Mouse (Mus musculus) layer of hippocampus, adult 8-10 months (tissue): Measurements from ENCODE around the gene Fgfr3. TPM values are rescaled to one million over a fixed set of nuclear protein-coding genes. Genes with fewer than 3 reads are reported as not detected.

Source experiments
- DNase-seq, 2 experiments: peaks; one replicate each; pipeline ENCODE4 v3.0.0; 2022; ENCODE audit warnings: low spot score in 2 of 2
- total RNA-seq, 4 experiments: library from RNA; stranded (reverse); gene quantifications; 2 replicates each; pipeline ENCODE4 v1.2.4; 2022

The Fgfr3 gene
- total RNA-seq, 4 experiments from 2014 or later = 116 to 143 (median 125) TPM

DNA sequence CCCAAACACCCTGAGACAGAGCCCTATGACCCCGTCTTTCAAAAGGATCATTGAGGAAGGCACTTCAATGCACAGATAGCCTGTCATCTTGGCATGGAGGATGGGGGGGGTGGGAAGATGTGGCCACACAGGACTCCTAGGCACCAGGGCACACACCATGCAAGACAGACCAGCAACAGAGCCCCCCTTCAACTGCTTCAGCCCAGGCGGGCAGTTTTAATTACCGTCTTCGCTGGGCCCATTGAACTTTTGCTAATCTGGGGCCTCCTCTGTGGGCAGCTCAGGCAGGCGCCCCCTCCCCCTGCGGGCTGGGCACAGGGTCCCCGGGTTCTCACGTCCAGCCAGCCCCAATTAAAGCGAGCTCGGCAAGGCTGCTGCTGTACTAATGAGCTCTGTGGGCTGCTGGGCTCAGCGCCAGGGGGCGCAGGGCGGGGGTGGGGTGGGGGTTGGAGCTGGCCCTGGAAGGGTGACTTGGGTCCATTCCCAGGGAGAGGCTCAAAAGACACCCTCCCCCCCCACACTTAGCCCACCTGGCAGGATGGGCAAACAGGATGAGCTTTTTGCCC is 23.4 kb upstream of the Fgfr3 start:
- DNase-seq = peak; percentile 59 to 68

DNA sequence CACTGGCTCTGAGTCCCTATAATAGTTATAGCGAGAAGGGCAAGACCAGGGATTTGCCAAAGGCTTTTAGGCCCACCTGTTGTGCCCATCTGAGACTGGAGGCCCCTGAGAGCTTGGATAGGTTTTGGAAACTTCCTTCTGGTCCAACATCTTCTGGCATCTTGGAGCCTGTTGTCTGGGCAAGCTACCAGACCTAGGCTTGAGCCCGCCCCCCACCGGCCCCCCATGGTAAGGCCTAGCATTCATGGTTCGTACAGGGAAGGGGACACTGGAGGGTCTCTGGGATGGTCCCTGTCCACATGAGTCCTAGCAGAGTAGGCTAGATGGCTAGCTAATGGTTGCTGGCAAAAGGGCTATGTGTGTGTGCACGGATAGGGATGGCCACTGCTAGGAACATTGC is 22.8 kb upstream of the Fgfr3 start:
- no peak for DNase-seq

DNA sequence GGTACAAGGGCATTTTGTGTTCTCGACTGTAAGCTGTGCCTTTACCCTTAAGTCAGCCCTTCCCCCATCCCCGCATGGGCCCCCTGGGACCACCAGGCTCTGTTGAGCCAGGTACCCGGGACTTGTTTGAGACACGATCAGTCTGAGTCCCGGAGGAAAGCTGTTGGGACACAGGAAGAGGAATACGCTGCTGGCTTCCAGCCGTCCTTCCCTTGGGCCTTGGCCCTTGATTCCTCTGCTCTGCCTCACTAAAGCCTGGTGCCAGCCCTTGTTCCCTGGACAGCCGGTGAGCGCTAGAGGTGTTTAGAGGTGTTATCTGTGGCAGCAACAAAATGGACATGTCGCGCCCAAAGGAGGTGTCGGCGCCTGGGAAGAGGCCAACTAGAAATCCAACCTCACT is 21.5 kb upstream of the Fgfr3 start:
- no peak for DNase-seq

DNA sequence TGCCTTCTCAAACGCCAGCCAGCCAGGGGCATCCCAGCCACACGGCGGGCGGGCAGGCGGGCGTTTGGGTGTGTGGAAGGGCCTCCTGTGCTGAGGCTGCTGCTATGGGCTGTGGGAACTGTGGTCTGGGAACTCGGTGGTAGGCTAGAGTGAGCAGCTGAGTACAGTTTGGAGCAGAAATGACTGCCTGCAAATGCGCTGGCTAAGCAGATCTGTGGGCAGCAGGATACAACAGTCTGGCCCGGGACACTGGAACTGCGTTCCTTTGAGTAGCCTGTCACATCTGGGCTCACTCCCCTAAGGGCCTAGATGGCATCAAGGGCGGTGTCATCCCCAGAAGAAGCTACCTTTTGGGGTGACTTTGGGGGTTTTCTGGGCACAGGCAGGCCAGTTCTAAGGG is 19.6 kb upstream of the Fgfr3 start:
- DNase-seq = no peak

DNA sequence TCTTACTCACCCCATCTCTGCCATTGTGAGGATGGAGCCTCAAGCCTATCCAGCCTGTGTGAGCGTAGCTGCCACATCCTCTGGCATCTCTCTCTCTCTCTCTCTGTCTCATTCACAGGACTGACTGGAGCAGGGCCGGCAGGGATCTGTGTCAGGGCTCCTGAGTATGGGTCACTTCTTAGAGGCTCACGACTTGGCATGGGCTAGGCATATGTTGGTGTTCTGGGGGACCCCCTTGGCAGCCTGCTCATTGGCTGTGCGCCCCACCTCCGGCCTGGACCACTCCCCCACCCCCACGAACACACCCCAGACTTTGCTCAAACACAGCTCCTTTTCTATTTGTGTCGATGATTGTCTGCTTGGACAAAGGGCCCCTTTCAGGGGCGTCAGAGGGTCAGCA is 17.5 kb upstream of the Fgfr3 start:
- DNase-seq = no peak

DNA sequence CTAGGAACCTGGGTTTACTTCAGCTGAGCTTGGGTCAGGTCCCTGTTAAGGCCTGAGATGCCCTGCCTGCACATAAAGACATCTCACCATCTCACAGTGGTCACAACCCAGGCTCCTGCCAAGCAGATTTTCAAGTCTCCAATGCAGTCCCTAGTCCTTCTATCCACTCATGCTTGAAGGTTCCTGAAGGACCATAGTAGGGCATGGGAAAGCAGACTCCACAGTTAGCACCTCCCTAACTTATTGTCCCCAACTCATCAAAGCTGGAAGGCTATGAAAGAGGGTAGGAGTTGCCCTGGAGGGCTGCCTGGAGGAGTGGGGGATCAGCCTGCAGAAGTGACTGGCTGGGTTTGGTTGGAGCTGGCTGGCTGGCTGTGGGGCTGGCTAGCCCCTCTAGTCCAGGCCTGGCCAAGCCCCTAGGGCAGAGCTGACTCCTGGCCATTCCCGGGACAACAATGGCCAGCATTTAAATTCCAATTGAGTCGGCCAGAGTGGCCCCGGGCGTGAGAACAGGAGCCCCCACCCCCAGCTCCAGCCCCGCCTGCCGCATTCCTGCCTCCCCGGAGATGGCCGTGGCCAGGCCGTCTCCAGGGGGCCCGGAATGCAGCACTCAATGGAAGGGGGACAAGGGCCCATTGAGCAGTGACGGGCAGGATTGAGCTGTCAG is 16.4 kb upstream of the Fgfr3 start:
- DNase-seq = peak; percentile 62 to 81

DNA sequence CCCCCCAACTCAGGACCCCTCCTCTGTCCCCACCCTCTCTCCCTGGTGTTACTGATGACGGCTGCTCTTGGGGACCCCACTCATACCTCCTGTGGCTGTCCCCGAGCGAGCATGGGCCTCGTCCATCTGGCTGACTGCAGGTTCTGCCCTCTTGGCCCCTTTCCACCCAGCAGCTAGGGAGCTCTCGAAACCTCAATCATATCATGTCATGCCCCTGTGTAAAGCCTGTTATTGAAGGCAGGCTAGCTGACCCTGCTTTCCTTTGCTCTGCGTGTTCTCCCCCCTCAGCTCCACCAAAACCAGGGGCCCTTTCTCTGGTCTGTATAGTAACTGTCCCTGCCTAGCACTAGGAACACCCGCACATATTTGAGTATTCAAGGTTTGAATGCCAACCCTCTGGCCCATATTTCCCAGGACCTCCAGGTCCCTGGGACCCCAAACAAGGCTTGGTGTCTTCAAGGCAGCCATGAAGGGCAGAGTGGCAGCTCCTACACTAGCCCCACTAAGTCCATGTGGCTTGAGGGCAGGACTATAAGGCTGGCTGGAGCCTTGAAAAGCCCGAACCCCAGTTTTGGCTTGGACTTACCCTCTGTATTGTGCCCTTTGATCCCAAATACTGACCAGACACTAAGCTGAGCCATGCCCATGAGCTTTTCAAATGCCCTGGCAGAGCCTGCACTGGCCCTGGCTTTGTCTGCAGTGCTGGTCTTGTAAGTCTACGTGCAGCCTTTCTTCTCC is 15.7 kb upstream of the Fgfr3 start:
- DNase-seq = no peak

DNA sequence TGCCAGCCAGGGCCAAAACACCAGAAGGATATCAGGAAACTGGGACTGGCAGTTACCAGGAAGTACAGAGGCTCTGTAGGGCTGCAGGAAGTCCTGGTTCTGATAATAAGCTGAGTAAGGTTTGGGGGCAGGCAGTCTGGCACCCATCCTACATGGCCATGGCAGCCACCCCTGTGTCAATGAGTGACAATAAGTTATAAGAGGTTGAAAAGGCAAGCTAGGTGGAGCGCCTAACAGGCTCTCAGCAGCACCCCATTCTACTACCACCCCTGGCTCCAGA is 15.2 kb upstream of the Fgfr3 start:
- no peak for DNase-seq

DNA sequence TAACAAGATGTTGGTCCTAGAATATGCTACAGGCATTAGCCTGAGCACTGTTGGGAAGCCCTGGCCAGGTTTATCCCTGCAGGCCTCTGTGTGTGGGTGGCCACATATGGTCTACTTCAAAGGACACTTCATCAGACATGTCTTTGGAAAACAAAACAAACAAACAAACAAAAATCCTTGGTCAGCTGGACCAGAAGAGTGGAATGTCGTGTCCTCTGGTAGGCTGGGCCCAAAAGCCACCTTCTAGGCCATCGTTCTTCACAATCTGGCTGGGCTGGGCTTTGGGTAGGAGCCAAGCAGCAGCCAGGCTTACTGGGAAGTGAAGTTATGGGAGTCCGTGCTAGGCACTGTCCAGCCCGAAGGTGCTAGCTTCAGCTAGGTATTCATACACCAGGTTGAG is 14.3 kb upstream of the Fgfr3 start:
- DNase-seq = no peak

DNA sequence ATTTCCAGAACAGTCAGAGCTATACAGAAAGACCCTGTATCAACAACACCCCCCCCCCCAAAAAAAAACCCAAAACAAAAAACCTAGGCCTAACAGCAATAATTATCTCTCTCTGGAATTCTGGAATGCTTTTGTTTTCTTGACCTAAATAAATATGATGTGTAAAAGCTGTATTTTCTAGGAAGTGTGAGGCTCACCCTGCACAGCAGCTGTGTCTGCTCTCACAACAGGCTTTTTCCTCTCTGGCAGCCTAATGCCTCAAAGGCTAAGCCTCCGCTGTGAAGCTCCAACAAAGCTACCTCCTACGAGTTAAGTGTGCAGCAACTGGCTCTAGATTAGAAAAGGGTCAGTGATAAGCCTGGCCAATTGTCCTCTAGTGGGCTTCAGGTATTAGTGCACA is 12.4 kb upstream of the Fgfr3 start:
- no peak for DNase-seq

DNA sequence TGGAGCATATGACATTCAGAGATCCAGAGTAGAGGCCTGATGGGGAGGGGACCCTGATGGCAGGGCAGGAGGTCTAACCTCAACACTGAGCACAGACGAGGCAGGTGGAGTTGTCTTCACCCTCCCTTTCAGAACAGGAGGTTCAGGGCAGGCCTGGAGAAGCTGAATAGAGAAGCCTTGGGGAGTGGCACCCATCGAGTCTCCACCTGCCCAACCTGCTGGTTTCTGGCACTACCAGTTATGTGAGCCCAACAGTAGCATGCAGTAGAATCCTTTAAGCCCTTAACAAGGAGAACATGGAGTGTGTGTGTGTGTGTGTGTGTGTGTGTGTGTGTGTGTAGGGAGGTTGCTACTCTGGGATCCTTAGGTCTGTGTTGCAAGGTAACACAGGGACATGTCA is 8.9 kb upstream of the Fgfr3 start:
- DNase-seq = no peak

DNA sequence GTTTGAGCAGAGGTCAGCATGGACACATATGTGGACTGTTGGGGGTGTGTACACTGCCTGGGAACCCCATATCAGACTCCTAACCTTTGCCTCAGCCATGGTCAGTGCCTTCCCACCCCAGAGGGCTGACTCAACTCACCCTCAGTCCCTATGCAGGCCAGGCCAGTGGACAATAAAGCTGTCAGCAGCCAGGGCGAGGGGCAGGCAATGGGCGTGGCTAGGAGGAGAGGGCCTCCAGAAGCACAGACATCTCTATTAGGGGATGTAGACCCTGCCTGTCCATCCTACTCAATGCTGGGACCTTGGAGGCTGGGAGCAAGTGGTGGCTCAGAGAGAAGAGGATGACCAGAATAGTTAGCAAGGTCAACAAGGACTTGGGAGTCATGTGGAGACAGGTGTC is 6.3 kb upstream of the Fgfr3 start:
- no peak for DNase-seq

DNA sequence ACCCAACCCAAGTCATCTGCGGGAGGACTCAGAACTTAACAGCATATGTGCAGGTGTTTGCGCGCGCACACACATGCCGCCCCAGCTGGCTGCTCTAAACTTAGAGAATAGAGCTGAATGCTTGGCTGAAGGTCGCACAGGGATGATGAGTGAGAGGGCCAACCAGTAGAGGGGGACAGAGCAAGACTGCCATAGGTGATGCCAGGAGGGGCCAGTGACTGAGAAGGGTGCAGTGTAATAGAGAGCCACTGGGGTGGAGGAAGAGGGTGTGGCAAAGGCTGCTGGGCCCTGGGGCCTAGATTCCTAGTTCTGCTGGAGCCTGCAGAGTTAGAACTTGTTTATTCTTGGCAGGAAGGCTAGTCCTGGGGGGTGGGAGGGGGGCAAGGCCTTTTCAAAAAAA is 5.0 kb upstream of the Fgfr3 start:
- DNase-seq = no peak

DNA sequence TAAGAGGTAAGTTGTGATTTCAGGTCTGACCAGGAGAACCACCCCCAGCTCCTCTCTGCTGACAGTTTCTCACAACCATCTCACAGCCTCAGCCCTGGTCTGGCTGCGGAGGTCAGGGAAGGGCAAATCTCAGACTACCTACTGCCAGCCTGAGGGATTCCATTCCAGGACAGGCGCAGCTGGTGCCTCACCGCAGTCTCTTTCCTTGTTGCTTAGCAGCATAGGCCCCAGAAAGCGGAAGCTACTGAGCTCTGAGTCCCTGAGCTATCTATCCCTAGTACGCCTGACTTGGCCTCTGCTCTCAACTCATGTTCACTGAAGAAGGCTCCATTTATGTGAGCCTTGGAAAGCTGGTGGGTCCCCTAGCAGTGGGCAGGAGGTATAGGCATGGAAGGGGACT is 3.0 kb upstream of the Fgfr3 start:
- no peak for DNase-seq

DNA sequence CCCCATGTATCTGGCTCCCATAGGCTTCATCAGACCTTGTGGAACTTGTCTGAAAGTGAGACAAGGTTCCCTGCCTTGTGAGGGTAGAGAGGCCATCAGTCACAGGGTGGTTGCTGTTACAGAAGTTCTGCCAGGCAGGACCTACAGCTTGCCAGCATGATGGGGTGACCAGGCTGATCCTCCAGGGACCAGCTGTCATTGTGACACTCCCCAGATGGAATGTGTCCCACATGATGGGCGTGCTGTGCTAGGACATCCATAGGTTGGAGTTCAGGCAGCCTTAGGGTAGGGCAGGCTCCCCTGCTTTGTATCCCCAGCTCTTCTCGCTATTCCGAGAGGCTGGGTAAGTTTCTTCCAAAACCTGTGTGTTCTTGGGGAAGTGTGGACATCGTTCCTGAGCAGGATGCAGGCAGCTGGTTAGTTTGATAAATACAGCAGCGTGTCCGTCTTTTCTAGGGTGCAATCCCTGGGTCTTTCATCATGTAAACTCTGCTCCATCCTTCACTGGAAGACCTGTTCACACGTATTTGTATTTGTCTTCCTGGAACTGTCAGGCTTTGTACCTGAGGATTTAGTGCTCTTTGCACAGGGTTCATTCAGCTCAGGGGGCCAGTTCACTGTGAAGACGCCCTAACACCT is 503 bp upstream of the Fgfr3 start:
- DNase-seq = no peak

DNA sequence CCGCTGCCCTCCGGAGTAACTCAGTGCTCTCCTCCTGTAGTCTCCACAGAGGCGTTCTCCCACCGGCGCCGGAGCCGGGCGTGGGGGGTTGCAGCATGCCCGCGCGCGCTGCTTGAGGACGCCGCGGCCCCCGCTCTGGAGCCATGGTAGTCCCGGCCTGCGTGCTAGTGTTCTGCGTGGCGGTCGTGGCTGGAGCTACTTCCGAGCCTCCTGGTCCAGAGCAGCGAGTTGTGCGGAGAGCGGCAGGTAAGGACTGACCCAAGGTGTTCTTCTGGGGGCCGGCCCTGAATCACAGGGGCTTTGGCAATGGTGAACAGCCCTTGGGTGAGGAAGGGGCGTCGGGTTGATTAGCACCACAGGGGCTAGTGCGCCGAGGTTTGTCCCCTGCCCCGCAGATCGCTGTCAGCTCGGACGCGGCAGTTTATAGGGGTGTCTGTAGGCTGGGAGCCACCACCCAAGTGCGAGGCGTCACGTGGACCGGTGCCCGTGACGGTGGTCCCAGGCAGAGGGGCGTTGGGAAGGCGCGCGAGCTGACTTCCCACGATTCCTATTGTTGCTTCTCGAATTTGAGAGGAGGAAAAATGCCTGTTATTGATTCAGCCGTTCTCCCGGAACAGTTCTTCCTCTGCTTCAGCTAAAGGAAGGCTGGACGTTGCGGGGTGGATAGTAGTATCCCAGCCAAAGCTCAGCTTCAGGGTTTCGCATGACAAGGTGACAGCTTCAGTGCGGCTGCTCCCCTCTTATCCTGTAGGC is 968 bp downstream of the Fgfr3 start:
- no peak for DNase-seq

DNA sequence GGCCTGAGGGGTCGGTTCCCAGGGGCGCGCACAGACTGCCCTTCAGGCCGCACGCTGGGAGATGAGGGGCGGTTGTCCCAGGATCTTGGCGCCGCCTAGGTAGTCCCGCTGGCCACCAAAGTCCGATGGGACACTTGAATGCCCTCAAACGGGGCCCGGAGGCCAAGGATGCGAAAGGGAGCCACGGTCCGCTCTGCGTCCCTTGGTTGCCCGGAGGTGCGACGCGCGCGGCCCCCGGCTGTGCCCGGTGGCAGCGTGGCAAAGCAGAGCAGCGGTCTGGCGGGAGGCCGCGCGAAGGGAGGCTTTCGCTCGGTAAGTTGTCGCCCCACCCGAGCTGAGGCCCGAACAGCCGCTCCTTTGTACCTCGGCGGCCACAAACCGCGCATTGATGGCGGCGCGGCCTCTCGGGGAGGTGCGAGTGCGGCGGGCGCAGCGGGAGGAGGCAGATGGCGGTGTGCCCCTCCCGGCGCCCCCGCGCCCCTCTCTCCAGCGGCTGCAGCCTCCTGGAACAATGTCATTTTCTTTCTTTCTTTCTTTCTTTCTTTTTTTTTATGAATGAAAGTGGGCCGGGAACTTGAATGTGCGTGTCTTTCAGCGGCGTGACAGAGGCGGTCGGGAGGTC is 1.7 kb downstream of the Fgfr3 start:
- no peak for DNase-seq

DNA sequence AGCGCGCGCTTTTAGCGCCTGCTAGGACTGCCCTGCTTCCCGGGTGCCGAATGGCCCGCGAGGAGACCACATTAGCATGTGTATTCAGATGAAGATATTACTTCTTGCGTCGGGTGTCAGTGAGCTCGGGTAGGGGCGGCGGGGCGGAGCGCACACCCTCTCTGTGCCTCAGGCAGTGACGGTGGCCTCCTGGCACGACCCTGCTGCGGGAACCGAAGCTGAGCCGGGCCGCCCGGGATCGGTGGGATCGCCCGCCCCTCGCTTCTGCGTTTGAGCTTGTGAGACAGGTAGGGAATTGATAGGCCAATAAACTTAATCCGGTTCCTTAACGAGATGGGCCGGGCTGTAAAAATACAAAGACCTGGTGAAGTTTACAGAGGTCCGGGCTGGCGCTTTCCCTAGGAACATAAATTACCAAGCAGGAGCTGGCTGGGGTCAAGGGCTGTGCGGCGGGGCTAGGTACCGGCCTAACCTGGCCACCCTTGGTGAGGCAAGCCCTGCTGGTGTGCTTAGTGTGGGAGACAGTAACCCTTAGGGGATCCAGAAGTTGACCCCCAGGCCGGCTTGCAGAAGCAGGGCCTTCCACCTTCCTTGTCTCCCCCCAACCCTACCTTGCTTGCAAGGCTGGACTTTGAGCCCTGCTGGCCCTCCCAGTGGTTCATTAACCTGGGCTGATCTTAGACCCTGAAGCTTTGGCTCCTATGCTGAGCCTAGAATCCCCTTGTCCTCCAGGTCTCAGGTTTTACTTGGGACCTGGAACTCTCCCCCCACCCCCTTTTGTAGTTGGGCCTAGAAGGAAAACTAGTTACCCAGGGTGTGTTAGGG is 2.4 kb downstream of the Fgfr3 start:
- no peak for DNase-seq

DNA sequence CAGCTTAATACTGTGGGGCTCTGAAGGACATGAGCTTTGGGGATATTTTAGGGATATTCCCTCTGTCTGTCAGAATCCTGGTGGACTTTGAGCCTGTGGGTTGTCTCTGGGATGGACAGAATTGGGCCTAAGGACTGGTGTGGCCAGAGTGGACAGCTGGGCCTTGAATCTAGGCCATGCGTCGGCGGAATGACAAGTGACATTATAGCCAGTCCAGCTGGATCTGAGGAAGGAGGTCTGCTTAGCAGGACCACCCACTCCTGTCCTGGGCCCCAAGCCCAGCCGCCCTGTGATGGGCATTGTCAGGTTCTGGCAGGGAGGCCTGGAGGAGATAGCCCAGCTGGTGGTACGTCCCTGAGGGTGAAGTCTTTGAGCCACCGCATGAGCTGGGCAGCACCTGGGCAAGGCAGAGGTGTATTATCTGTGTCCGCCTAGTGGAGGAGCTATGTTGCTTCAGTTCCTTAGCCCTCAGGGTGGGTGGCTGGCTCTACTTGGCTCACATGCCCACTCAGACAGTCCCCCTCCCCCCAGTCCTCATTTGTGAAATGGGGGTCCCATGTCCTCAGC is 4.7 kb downstream of the Fgfr3 start:
- peak in 1 of 2 experiments; percentile 61 for DNase-seq

DNA sequence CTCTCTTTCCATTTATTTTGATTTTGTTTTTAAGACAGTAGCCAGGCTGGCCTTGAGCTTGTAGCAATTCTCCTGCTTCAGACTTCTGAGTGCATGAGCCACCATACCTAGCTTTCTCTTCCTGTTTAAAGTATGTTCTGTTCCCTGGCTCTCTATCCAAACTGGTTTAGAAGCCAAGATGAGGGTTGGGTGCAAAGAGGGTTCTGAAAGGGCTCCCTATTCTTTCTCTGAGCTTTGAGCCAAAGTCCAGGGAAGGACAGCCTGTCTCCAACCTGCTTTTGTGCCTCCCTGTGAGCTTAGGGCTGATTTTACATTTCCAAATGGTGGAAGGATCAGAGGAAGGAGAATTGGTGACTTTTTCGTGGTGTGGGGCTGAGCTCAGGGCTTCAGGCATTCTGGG is 5.4 kb downstream of the Fgfr3 start:
- no peak for DNase-seq
